Mouse (Mus musculus) c-Kit-negative CD71-positive TER-119-positive erythroid progenitor cells, embryonic 14.5 days (primary cell): ENCODE data around the gene Dhrs13.
"Not testable (repeated sequence)": the region's sequence is repeated elsewhere in the genome, so short reads cannot be mapped to it uniquely, and the experiment has no call there.

ENCODE experiments used
- DNase-seq: peaks from one replicate; pipeline ENCODE4 v3.0.0-alpha.2; 2013; ENCODE audit warnings: low read depth, low spot score

Gene Dhrs13

DNA sequence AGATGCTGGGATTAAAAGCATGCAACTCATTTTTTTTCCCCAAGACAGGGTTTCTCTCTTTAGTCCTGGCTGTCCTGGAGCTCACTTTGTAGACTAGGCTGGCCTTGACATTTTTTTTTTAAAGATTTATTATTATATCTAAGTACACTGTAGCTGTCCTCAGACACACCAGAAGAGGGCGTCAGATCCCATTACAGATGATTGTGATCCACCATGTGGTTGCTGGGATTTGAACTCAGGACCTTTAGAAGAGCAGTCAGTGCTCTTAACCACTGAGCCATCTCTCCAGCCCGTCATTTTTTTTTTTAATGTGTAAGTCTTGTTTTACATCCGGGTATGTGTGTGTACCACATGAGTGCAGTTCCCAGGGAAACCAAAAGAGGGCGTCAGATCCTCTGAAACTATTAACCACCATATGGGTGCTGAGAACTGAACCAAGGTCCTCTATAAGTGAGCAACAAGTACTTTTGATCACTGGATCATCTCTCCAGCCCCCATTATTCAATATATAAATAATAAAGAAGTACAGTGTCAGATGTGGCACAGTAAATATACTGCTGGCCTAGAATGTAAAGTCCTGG lies 10.3 kb downstream of the Dhrs13 start:
- not testable (repeated sequence) for DNase-seq

- no peak for DNase-seq
These were observed 12.7 kb downstream of the Dhrs13 start for GRCm38 (mm10) chr11:78044758-78045251.

GRCm38 (mm10) chr11:78048637-78049036 lies 16.6 kb downstream of the Dhrs13 start:
- not testable (repeated sequence) for DNase-seq

DNA sequence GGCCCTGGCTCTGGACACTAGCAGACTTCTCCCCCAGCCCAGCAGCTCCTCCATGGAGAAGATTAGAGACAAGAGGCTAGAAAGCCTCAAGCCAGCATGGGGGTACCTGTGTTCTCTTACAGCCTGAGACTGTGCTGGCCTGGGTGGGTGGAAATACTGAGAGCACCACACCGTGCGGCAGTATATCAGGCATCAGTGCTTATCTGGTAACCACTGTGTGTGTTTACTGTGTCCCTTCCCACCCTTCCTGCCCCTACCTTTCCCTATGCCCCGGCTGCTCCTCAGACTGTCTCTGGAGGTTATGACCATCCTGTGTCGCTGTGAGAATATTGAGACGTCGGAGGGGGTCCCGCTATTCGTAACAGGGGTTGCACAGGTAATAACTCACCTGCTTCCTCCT lies 21.0 kb downstream of the Dhrs13 start:
- DNase-seq = no peak

DNA sequence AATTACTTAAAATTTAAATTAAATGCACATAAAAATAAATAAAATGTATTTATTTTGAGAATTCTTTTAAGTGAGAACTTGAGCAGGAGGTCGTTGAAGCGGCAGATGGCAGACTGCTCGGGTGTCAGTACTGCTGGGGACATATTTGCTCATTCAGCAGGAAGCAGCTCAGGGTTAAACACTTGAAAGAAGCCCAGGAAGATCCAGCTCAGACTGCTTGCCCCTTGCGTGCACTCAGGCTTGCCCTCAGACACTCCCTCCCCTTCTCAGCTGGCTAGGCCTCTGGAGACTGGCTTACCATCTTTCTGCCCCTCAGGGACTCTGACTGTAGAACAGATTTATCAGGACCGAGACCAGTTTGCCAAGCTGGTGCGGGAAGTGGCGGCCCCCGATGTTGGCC lies 24.9 kb downstream of the Dhrs13 start:
- no peak for DNase-seq

- no peak for DNase-seq
These were observed 28.0 kb downstream of the Dhrs13 start for GRCm38 (mm10) chr11:78059833-78060757.

DNA sequence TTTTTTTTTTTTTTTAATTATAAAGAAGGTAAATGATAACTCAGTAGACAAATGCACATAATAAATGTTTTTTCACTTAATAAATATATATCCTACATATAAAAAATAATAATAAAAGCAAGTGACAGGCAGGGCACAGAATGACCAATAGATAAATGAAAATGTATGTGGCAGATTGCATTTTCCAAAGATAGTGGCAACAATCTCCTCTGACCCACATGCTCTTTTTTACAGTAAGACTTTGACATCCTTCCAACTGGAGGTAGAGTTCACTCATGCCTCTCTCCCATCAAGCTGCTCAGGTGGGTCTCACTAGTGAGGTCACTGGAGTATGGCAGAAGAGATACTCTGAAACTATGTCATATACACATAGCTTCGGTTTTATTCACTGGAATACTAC lies 30.5 kb downstream of the Dhrs13 start:
- no peak for DNase-seq

DNA sequence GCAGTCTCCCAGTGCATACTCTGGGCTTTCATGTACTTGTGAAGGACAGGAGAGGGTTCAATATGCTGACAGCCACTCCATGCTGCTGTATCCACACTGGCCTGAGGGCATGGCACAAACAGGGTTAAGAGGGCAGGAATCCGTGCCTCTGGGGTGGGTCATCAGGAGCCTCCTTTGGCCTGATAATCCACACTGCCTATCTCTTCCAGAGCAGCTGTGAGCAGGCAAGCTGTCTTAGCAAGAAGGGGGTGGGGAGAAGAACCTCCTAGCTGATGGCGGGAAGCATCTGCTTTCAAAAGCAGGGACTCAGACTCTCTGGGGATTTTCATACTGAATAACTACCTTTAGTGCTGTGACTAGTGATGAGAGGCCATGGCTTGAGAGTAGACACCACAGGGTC lies 33.8 kb downstream of the Dhrs13 start:
- peak; percentile 82 for DNase-seq

DNA sequence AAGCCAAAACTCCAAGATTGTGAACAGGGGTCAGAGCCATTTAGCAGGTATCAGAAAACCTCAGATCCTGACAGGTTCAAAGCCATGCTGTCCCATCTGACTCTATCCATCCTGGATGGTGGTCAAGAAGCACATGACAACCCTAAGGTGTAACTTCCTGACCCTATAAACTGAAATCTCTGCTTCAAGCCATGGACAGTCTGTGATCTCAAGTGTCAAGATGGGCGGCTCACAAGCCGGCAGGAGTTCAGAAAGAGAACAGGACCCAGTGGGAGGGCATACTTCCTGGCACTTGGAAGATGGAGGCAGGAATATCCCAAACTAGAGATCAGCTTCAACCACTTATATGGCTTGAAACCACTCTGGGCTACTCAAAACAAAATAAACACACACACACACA lies 34.6 kb downstream of the Dhrs13 start:
- no peak for DNase-seq

DNA sequence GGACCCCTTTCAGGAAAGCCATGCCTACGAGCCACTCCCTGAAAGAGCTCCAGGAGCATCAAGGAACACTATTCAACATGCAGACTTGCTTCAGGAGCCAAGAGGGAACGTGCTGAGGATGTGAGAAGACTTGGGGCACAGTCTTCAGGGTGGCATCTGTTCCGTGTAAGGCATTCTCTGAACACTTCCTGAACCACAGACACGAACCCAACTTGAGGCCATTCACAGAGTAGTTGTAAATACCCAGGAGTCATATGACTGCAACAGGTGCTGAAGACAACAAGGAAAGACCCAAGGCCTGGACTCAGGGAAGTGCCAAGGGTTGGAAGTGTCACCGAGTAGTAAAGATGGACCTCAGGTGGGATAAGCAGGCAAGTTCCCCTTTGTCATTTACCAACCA lies 35.5 kb downstream of the Dhrs13 start:
- no peak for DNase-seq

DNA sequence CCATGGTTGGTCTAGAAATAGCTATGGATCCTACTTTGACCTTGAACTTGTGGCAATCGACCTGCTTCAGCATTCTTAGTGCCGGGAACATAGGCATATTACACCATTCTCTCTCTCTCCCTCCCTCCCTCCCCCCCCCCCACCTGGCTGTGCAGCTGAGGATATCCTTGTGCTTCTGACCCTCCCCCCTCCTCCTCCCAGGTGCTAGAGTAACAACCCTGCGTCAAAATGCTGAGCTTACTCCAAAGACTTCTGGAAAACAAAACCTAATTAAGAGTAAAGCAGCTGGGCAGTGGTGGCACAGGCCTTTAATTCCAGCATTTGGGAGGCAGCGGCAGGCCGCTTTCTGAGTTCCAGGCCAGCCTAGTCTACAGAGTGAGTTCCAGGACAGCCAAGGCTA lies 37.0 kb downstream of the Dhrs13 start:
- no peak for DNase-seq

DNA sequence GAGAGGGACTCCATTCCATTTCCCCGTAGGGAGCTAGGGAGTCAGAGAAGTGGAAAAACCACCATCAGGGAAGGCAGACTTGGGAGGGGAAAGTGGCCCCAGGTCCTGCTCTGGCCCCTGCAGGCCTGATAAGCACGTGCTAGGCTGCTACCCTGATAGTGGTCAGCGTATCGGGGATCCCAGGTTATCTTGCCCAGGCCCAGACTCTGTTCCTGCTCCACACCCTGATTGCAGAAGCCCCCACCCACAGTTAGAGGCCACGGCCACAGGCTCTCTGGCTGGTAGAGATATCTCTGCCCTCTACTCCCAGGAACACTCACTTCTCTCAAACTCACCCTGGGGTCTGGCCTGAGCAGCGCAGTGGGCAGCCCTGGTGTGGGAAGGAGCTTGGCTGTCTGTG lies 37.6 kb downstream of the Dhrs13 start:
- DNase-seq = peak; percentile 75

- DNase-seq = no peak
These were observed 39.9 kb downstream of the Dhrs13 start for GRCm38 (mm10) chr11:78071938-78072337.

DNA sequence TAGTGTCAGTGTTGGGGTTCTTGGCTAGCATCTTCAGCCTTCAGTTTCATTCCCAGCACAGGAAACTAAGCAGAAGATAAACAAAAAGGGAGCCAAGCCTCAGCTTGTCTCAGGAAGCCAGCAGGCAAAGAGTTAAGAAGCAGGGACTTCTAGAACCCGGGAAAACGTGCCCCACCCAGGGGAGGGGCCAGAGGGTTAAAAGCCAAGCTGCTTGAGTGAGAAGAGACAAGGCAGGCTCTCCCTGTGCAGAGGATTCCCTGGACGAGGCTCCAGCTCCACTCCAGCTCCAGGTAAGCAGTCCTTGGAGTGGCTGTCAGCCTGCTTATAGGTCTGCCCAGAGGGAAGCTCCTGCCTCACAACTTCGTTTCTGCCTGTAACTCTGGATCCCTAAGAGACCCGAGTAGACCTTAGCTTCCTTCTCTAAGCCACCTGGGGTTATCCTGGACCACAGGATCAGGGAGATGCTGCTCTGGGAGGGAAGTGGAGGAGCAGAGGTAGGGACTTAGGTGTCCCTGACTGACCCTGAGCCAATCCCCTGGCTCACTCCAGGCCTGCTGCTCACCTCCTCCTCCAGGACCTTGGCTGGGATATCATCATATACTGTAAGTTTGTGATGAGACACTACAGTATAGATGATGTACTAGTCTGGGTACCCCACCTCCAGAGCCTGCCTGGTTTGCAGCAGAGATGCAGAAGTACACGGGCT lies 40.5 kb downstream of the Dhrs13 start:
- peak; percentile 88 for DNase-seq

- peak; percentile 80 for DNase-seq
These were observed 41.6 kb downstream of the Dhrs13 start for GRCm38 (mm10) chr11:78073577-78074276.

- no peak for DNase-seq
These were observed 42.2 kb downstream of the Dhrs13 start for GRCm38 (mm10) chr11:78074277-78074652.

- no peak for DNase-seq
These were observed 42.6 kb downstream of the Dhrs13 start for GRCm38 (mm10) chr11:78074666-78075065.

GRCm38 (mm10) chr11:78079961-78080921 lies 48.2 kb downstream of the Dhrs13 start, which contains the start of gene Eral1:
Gene Eral1 (minus strand): TSS chr11:78080383.
- no peak for DNase-seq

- no peak for DNase-seq
These were observed 51.5 kb downstream of the Dhrs13 start for GRCm38 (mm10) chr11:78083595-78083994.

GRCm38 (mm10) chr11:78086925-78087479 lies 54.9 kb downstream of the Dhrs13 start:
- DNase-seq = no peak
